Mouse (Mus musculus): ENCODE results near the gene Herc2. TPM values are rescaled to one million over a fixed set of nuclear protein-coding genes. Genes with fewer than 3 reads are reported as not detected.

Herc2 gene
- 48.4 and 56.5 TPM in 2 replicates for polyA plus RNA-seq (2012; rRNA removed)

GRCm38 (mm10) chr7:56049831-56050321 is at the start of gene Herc2:
Gene Herc2, plus strand, starts transcription at chr7:56050196.

DNA sequence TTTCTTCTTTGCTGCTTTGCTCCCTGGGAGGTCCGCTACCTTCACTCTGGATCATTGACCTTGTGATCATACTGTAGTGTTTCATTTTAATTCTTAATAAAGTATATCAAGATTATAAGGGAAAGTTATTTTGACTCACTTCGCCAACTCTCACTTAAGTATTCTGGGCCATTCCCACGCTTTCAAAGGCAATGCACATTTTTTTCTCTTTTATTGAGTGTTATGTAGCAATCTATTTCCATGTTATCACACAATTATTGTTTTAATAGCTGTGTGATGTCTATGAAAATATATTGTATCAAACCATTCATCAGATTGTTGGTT is 30.1 kb upstream of the Herc2 start, which contains the start of gene Nipa1:
Nipa1 (minus strand) TSS at position 25 of the 324 bp plus-strand sequence.

GRCm38 (mm10) chr7:56239543-56239942 is 189.5 kb downstream of the Herc2 start, which contains the start of gene Oca2:
Gene Oca2, plus strand, starts transcription at chr7:56239760.

Other genes starting within 250 kb of the Herc2 start
- gene Cyfip1, start 208.5 kb upstream of the Herc2 start, polyA plus RNA-seq (2012; rRNA removed): 40.4 and 41.5 TPM in 2 replicates
- 23.1 and 25.2 TPM in 2 replicates for gene Nipa2, start 87.7 kb upstream of the Herc2 start, polyA plus RNA-seq (2012; rRNA removed)
- 29.3 and 30.1 TPM in 2 replicates for gene Nipa1, start 30.2 kb upstream of the Herc2 start, polyA plus RNA-seq (2012; rRNA removed)
- gene Oca2, start 189.6 kb downstream of the Herc2 start, polyA plus RNA-seq (2012; rRNA removed): 0.79 and 0.92 TPM in 2 replicates